Mouse (Mus musculus): ENCODE measurements around the gene Cbfa2t2.
"Not testable (repeated sequence)": the region's sequence is repeated elsewhere in the genome, so short reads cannot be mapped to it uniquely, and the experiment has no call there.

Gene Cbfa2t2

GRCm38 (mm10) chr2:154467139-154467538 is 30.9 kb downstream of the Cbfa2t2 start:
- no peak for DNase-seq (ENCODE audit: low read depth, low spot score)

- peak; percentile 58 for DNase-seq (ENCODE audit: low read depth, low spot score)
Measured at GRCm38 (mm10) chr2:154474251-154475061, 38.2 kb downstream of the Cbfa2t2 start.

- DNase-seq (ENCODE audit: low read depth, low spot score): no peak
Measured at GRCm38 (mm10) chr2:154475062-154475349, 38.7 kb downstream of the Cbfa2t2 start.

- no peak for DNase-seq (ENCODE audit: low read depth, low spot score)
Measured at GRCm38 (mm10) chr2:154475861-154476260, 39.6 kb downstream of the Cbfa2t2 start.

GRCm38 (mm10) chr2:154477028-154477427 is 40.7 kb downstream of the Cbfa2t2 start:
- no peak for DNase-seq (ENCODE audit: low read depth, low spot score)

GRCm38 (mm10) chr2:154491788-154492187 is 55.5 kb downstream of the Cbfa2t2 start:
- DNase-seq (ENCODE audit: low read depth, low spot score): no peak

GRCm38 (mm10) chr2:154493559-154493958 is 57.3 kb downstream of the Cbfa2t2 start:
- not testable (repeated sequence) for DNase-seq (ENCODE audit: low read depth, low spot score)

GRCm38 (mm10) chr2:154495021-154495420 is 58.7 kb downstream of the Cbfa2t2 start:
- DNase-seq (ENCODE audit: low read depth, low spot score): no peak

GRCm38 (mm10) chr2:154498571-154498970 is 62.3 kb downstream of the Cbfa2t2 start:
- DNase-seq (ENCODE audit: low read depth, low spot score): no peak

- no peak for DNase-seq (ENCODE audit: low read depth, low spot score)
Measured at GRCm38 (mm10) chr2:154499717-154500247, 63.5 kb downstream of the Cbfa2t2 start.

- no peak for DNase-seq (ENCODE audit: low read depth, low spot score)
Measured at GRCm38 (mm10) chr2:154500758-154501157, 64.5 kb downstream of the Cbfa2t2 start.

GRCm38 (mm10) chr2:154507076-154507475 is 70.8 kb downstream of the Cbfa2t2 start:
- DNase-seq (ENCODE audit: low read depth, low spot score): no peak

- DNase-seq (ENCODE audit: low read depth, low spot score): no peak
Measured at GRCm38 (mm10) chr2:154507566-154508283, 71.4 kb downstream of the Cbfa2t2 start.

- no peak for DNase-seq (ENCODE audit: low read depth, low spot score)
Measured at GRCm38 (mm10) chr2:154508450-154508849, 72.2 kb downstream of the Cbfa2t2 start.

- no peak for DNase-seq (ENCODE audit: low read depth, low spot score)
Measured at GRCm38 (mm10) chr2:154510141-154510540, 73.9 kb downstream of the Cbfa2t2 start.

- DNase-seq (ENCODE audit: low read depth, low spot score): no peak
Measured at GRCm38 (mm10) chr2:154516944-154517343, 80.7 kb downstream of the Cbfa2t2 start.

GRCm38 (mm10) chr2:154517424-154517823 is 81.1 kb downstream of the Cbfa2t2 start:
- peak; percentile 66 for DNase-seq (ENCODE audit: low read depth, low spot score)

- no peak for DNase-seq (ENCODE audit: low read depth, low spot score)
Measured at GRCm38 (mm10) chr2:154521449-154521848, 85.2 kb downstream of the Cbfa2t2 start.

GRCm38 (mm10) chr2:154522334-154522733 is 86.1 kb downstream of the Cbfa2t2 start:
- no peak for DNase-seq (ENCODE audit: low read depth, low spot score)

- peak; percentile 85 for DNase-seq (ENCODE audit: low read depth, low spot score)
Measured at GRCm38 (mm10) chr2:154525285-154525684, 89.0 kb downstream of the Cbfa2t2 start.

GRCm38 (mm10) chr2:154526531-154526930 is 90.2 kb downstream of the Cbfa2t2 start:
- DNase-seq (ENCODE audit: low read depth, low spot score): no peak

- DNase-seq (ENCODE audit: low read depth, low spot score): no peak
Measured at GRCm38 (mm10) chr2:154532888-154533287, 96.6 kb downstream of the Cbfa2t2 start.

Data from telencephalon, adult 2 months (tissue).